Mouse (Mus musculus): ENCODE data around the gene Sgcd.

DNA sequence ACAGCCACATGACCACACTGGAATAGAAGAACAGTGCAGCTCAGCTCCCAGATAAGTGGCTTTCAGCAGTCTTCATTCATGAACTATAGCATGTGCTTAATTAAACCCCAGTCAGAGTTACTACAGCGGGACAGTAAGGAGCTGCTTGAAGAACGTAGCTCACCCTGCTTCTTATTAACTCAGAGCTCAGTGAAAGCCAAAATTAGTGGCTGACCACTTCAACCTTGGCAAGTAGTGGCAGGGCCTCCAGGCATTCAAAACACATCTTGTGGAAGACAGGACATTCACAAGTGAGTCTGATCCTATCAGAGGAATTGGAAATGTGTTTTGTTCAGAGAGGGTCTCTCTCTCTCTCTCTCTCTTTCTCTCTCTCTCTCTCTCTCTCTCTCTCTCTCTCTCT, 617.2 kb downstream of the Sgcd start:
- TF ChIP-seq CTCF (IDR thresholded peaks at IDR 0.05; ENCODE audit: low read depth) = no peak
- TF ChIP-seq EP300 (IDR thresholded peaks at IDR 0.05; ENCODE audit: low read depth) = no peak

Data from heart, postnatal 0 days (tissue).